Mouse (Mus musculus): ENCODE measurements around the gene Oxct2a. TPM values are rescaled to one million over a fixed set of nuclear protein-coding genes. Genes with fewer than 3 reads are reported as not detected.
A peak's percentile ranks its signal among the peaks of the same experiment; 100 is the strongest.
"Not testable (repeated sequence)": the region's sequence is repeated elsewhere in the genome, so short reads cannot be mapped to it uniquely, and the experiment has no call there.

Gene Oxct2a
- total RNA-seq, 2 experiments from 2014 or later: 0.23 to 0.26 TPM

- no peak for DNase-seq (ENCODE audit: low spot score in 2 of 2)
These were observed 8.9 kb downstream of the Oxct2a start for GRCm38 (mm10) chr4:123314497-123314896.

DNA sequence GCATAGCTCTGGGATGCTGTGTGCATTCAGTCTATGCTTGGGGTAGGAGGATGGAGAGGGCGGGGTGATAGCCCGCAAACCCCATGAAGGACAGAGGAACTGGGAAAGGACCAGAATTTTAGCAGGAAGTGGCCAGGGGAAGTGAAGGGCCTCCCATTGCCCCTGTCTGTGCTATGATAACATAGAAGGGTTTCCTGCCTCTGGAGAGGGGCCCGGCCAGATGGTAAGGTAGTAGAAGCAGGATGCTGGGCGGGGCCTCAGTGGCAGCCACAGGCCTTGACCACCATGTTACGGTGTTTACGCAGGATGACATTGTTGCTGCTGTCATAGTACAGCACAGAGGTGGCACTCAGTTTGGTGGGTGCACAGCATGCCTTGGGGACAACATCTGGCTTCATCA lies 10.4 kb downstream of the Oxct2a start:
- no peak for DNase-seq (ENCODE audit: low spot score in 2 of 2)

DNA sequence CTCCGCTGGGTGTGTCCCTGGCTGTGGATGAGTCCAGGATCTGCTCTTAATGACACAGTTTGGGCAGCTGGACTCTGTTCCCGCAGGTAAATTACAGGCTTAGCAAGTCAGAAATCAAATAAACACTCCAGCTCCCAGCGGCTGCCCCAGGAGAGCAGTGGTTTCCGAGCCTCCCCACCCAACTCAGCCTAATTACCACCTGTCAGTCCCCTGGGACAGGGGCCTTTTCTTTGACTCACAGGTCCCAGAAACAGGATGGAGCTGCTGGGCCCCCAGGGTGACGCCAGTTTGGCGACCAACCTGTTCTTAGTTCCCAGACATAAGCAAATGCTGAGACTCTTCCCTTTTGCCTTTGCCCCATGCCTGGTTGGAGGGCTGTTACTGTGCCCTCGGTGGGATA lies 11.6 kb downstream of the Oxct2a start:
- no peak for DNase-seq (ENCODE audit: low spot score in 2 of 2)

DNA sequence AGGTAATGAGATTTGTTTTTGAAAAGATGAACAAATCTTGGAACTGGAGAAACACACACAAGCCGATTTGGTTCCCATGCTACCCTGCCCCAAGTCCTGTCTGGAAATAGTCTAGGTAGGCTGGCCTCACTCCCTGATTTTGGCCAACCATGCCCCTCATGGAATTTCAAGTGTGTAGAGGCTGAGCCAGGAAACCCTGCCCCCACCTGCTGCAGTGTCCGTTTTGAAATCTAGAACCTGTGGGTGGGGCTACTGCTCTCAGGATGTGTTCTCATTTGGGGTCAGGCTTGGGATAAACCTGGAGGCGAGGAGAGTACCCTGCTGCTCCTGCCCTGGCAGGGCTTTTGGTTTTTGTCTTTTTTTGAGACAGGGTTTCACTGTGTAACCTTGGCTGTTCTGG lies 15.1 kb downstream of the Oxct2a start:
- DNase-seq (ENCODE audit: low spot score in 2 of 2): no peak

GRCm38 (mm10) chr4:123306999-123307398 lies 16.4 kb downstream of the Oxct2a start:
- DNase-seq (ENCODE audit: low spot score in 2 of 2): peak; percentile 27 to 60

DNA sequence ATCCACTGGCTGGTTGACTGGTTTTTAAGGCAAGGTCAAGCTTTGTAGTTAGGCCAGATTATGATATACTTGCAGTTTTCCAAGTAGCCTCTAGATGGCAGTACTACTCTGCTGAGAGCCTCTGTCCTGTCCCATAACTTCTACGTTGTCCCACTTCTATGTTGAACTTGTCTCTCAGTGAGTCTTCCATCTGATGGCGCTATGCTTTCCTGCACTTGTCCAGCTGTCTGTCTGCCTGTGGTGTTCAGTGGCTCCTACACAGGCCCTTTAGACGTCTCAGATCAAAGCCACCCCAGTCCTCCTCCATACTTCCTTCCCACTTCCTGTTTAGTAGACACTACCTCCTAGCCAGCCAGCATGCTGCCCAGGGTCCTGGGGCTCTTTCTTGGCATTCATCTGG lies 17.6 kb downstream of the Oxct2a start:
- peak in 1 of 2 experiments; percentile 30 for DNase-seq (ENCODE audit: low spot score in 2 of 2)

DNA sequence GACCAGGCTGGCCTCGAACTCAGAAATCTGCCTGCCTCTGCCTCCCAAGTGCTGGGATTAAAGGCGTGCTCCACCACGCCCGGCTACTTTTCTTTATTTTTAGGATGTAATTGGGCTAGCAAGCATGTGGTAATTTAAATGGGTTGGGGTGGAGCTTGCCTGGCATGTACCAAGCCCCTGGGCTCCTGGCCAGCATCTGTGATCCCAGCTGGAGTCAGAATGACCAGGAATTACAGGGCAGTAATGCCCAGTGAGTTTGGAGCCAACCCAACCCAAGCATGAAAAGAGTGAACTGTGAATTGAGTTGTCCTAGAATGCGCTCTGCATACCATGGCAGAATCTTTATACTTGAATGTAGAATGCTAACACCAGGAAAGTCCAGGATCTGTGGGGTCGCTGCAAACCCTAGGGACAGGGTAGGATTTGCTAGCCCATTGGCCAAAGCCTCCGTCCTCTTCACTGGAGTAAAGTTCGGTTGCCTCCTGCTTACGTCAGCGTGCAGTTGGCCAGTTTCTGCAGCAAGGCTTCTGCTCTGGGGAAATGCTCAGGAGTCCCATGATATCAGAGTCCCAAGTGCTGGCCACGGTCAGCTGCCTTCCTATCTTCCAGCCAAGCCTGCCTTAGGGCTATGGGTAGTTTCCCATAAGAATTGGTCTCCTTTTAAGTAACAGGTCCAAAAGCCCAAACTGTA lies 24.3 kb downstream of the Oxct2a start:
- no peak for DNase-seq (ENCODE audit: low spot score in 2 of 2)

GRCm38 (mm10) chr4:123298226-123298625 lies 25.2 kb downstream of the Oxct2a start:
- DNase-seq (ENCODE audit: low spot score in 2 of 2): no peak

DNA sequence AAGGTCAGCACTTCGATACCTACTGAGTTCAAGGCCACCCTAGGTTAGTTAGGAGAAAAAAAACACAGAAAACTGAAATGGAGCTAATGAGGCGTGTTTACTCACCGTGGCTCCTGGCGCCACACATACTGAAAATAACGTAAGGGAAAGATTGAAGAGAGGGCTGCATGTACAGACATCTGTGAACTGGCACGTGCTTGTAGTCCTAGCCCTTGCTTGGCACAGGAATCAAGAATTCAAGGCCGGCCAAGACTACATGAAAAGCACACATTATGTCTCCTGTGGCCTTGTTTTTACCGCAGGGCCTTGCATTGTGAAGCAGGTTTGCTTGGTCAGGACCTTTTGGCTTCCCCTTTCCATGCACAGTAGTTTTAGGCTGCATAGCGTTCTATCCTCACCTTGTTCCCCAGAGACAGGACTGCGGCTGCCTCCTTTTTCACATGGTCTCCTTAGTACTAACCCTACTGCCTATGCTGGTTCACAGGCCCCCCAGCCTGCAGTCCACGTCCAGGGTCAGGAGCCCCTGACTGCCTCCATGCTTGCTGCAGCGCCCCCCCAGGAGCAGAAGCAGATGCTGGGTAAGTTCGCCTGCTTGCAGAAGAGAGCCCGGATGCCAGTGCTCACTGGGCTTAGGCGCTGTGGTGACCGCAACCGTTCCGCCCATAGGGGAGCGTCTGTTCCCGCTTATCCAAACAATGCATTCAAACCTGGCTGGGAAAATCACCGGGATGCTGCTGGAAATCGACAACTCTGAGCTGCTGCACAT lies 26.1 kb downstream of the Oxct2a start:
- no peak for DNase-seq (ENCODE audit: low spot score in 2 of 2)

DNA sequence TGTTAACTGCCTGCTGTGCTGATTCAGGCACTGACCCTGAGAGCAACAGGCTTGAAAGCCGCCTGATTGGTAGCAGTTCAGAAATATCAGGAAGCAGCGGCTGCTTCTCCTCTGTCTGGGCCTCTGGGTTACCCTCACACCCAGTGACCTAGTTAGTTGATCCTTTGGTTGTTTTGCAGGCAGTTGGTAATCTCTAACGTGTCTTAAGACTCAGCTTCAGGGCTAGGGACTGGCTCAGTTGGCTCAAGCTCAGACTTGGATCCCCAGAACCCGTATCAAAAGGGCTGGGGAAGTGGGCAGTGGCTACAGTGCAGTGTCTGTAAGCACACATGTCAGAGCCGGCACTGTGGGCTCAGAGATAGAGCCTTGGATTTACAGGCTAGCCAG lies 27.3 kb downstream of the Oxct2a start:
- no peak for DNase-seq (ENCODE audit: low spot score in 2 of 2)

DNA sequence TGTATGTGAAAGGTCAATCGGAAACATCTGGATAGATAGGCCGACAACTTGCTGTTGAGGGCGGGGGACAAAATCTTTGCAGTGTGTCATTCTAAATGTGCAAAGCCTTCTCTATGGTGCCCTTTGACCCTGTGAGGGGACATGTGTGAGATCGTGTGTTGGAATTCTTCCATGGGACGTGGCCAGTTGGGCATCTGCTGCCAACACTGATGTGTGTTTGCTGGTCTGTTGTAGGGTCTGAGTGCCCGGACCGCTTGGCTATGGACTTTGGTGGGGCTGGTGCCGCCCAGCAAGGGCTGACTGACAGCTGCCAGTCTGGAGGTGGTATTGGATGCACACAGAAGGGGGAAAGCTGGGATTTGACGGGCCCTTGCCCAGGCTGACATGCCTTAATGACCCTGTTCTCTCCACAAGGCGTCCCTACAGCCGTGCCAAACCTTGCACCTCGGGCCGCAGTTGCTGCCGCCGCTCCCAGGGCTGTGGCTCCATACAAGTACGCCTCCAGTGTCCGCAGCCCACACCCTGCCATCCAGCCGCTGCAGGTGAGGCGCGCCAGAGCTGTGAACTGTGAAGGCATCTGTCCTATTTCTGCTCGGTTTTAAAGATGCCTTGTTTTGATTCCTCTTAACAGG lies 27.8 kb downstream of the Oxct2a start:
- DNase-seq (ENCODE audit: low spot score in 2 of 2): no peak

DNA sequence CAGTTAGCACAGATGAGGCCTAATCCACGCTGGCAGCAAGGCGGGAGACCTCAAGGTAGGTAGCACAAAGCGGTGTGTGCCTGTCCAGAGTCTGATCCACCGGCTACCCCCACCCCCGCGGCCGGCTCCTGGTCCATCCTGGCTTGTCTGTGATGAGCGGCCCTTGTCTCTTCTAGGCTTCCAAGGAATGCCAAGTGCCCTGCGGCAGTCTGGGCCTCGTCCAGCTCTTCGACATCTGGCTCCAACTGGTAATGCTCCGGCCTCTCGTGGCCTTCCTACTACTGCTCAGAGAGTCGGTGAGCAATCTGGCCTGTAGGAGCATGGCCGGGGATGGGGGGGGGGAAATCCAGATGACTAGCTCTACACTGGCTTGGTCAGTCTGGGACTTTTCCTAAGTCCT lies 28.4 kb downstream of the Oxct2a start:
- DNase-seq (ENCODE audit: low spot score in 2 of 2): not testable (repeated sequence)

DNA sequence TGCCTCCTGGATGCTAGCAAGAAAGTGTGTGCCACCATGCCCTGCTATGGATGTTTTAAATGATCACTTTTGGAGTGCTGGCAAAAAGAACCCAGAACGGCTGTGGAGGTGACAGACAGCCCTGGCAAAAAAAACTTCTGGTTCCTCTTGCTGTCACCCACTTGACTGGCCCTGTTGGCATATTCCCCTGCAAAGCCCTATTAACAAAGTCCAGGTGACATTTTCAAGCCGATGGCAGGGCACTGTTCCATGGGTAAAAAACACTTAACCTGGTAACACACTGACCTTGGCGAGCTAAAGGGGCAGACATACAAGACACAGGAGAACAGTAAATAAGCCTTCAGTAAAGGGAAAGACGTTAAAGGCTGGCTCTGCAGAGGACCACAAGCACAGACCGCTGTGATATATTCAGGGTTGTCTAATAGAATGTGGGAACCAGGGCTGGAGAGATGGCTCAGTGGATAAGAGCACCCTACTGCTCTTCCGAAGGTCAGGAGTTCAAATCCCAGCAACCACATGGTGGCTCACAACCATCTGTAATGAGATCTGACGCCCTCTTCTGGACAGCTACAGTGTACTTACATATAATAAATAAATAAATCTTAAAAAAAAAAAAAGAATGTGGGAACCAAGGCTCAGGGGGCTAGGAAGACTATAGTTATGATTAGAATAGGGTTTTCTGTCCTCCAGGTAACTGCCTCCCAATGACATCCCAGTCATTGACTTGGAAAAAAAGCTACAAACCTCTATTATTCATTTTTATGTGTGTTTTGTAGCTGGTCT lies 29.6 kb downstream of the Oxct2a start:
- DNase-seq (ENCODE audit: low spot score in 2 of 2): no peak

DNA sequence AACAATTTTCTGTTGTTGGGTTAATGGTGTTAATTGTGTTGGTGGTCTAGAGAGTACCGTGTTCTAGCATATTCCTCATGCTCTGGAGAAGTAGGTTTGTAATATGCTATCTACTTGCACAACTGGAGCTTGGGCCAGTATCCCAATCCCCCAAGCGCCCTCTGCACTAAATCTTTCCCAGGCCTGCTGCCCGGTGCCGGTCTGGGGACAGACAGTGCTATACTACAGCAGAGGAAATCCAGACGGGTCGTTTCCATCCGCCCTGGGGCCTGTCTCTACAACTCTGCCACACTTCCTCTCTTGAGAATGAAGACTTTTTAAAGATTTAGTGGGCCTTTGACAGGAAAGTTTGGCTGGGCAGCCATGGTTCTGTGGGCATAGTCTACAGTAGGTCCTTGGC lies 30.4 kb downstream of the Oxct2a start:
- no peak for DNase-seq (ENCODE audit: low spot score in 2 of 2)

DNA sequence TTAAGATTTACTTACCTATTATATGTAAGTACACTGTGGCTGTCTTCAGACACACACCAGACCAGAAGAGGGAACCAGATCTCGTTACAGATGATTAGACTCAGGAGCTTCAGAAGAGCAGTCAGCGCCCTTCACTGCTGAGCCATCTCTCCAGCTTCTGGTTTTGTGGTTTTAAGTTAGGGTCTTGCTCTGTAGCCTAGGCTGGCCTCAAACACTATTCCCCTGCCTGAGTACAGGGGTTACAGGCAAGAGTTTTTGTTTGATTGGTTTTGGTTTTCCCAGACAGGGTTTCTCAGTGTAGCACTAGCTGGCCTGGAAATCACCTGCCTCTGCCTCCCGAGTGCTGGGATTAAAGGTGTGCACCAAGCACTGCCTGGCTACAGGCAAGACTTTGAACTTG lies 31.0 kb downstream of the Oxct2a start:
- DNase-seq (ENCODE audit: low spot score in 2 of 2): no peak

GRCm38 (mm10) chr4:123289038-123289437 lies 34.4 kb downstream of the Oxct2a start:
- DNase-seq (ENCODE audit: low spot score in 2 of 2): no peak

DNA sequence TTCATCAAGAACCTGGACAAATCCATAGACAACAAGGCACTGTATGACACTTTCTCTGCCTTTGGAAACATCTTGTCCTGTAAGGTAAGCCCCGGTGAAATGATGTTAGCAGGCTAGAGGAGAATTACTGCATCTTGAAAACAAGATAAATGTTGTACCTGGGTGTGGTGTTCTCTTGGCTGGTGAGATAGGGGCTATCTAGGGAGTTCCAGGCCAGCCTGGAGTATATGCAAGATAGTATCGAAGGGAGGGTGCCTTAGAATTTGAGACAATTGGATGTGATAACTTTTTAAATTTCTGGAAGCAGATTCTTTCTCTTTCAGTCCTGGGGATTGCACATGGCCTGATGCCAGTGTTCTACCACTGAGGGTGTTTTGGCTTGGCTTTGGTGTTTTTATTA lies 36.6 kb downstream of the Oxct2a start:
- DNase-seq (ENCODE audit: low spot score in 2 of 2): no peak

DNA sequence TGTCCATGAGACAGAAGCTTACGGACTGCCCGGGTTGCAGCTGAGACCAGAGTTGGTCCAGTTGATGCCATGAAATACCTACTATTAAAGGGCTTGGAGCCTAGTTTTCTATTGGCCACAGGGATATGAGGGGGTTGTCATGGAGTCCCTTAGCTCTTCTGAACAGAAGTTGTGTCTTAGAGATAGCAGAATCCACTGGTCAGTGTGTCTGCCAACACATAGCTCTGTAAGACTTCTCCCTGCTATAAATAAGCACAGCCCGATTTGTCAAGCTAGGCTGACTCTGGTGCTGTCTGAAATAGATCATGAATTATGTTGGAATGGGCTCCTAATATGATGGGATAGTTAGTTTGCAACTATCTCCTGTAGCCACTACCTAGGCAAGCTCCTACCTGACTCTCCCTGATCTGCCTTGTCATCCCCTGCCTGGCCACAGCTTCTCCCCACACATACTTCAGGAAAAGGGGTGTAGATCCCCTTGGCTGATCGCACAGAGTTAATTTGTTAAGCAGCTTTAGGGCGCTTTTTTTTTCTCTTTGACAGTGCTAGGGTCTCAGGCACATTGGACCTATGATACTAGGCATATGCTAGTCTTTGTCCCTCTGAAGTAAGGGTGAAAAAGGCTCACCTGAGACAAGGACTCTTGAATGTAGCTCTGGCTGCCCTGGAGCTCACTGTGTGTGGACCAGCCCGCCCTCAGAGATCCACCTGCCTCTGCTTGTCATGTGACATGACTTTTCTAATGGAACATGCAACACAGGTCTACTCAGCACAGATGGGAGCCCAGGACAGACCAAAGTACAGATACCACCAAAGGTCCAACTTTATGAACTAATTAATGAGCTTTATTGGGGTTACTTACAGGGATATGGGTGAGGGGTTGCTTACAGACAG lies 38.5 kb downstream of the Oxct2a start:
- no peak for DNase-seq (ENCODE audit: low spot score in 2 of 2)

DNA sequence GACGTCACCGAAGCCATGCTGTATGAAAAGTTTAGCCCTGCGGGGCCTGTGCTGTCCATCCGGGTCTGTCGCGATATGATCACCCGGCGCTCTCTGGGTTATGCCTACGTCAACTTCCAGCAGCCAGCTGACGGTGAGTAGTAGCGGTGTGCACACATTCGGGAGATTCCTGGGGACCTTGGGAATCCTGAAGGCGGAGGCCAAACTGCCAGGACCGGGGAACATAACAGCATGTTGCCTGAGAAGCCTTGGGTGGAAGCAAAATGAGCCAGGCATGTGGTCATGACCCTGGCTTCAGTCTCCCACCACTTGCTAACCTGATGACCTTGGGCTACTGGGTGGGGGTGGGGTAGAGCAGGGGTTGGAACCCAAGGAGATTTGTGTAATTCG lies 39.8 kb downstream of the Oxct2a start:
- DNase-seq (ENCODE audit: low spot score in 2 of 2): peak in 1 of 2 experiments; percentile 13

DNA sequence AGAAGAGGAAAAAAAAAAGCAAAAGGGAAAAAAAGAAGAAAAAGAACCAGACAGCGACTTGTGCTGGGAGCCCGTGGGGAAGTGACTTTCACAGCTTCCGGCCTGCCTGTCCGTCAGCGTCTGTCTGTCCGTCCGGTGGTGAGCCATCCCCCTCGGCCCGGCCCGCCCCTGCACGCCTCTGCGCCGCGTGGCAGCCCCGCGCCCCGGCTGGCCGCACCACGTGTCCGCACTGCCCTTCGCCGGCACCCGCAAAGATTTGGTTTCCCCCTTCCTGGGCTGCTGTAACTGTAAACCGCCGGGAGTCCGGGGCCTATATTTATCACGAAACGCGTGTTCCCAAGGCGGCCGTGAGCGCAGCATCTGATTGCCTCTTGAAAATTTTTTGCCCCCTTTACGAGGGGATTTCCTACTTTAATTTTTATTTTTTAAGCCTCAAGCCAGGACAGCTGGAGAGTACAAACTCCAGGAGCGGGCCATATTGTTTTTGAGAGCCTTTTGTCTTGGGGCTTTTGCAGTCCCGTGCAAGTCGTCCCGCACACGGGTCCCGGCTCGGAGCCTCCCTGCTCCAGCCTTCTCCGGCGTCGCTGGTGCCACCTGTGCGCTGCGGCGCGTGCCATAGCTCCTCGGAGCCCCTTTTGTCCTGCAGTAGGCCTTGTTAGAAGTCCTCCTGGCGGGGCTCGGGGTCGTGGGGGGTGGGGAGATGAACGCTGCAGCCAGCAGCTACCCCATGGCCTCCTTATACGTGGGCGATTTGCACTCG lies 40.3 kb downstream of the Oxct2a start:
- peak in 1 of 2 experiments; percentile 30 for DNase-seq (ENCODE audit: low spot score in 2 of 2)
